Mouse (Mus musculus): Measurements from ENCODE around the gene Exd2.

- TF ChIP-seq CTCF (IDR thresholded peaks at IDR 0.05; ENCODE audit: borderline replicate concordance, extremely low read depth, insufficient read depth, insufficient read length) (no peak), POLR2A (IDR thresholded peaks at IDR 0.05; ENCODE audit: borderline replicate concordance, extremely low read depth, insufficient read depth, insufficient read length, poor library complexity, severe bottlenecking) (no peak)
These were observed 55.5 kb downstream of the Exd2 start for GRCm38 (mm10) chr12:80518393-80518756.

All from brain, embryonic 14.5 days (tissue).